Mouse (Mus musculus) liver, embryonic 14.5 days (tissue): ENCODE results near the gene Etnk1.

Experiments used
- CTCF ChIP-seq: IDR thresholded peaks from 2 replicates; pipeline ENCODE4 v1.5.1; 2016; ENCODE audit warnings: antibody characterized with exemption, low read depth, control low read depth
- EP300 ChIP-seq: IDR thresholded peaks from 2 replicates; pipeline ENCODE4 v1.6.1; 2016; ENCODE audit warnings: antibody characterized with exemption, low read depth

- TF ChIP-seq CTCF, result no peak
- no peak for TF ChIP-seq EP300
Observed at GRCm38 (mm10) chr6:143165404-143166257, 1.4 kb upstream of the Etnk1 start.
